Mouse (Mus musculus) erythroblast, adult 5-6 weeks (primary cell): Measurements from ENCODE around the gene Cyp27a1. TPM values are rescaled to one million over a fixed set of nuclear protein-coding genes. Genes with fewer than 3 reads are reported as not detected.

Experiments
- ATAC-seq: replicated peaks from 2 replicates; pipeline ENCODE4 v1.8.0; 2016; ENCODE audit warnings: moderate number of reproducible peaks, mild to moderate bottlenecking, moderate TSS enrichment, inconsistent platforms; ENCODE audit not compliant: poor library complexity, low FRiP score, severe bottlenecking
- total RNA-seq, 2 experiments: library from RNA; stranded (forward) in 1 of 2; stranded (reverse) in 1 of 2; fragments of 150-400 nt in 1 of 2; fragments of 200-764, 138-1000 nt in 1 of 2; gene quantifications; 2 replicates each; pipeline versions ENCODE4 v1.2.3 to v1.2.4; 2015 to 2017; ENCODE audit warnings: low replicate concordance in 2 of 2

Gene Cyp27a1
- 10.0 and 16.7 TPM in 2 replicates for total RNA-seq (2015; ENCODE audit: low replicate concordance)
- 5.1 and 6.7 TPM in 2 replicates for total RNA-seq (2017; ENCODE audit: low replicate concordance)

DNA sequence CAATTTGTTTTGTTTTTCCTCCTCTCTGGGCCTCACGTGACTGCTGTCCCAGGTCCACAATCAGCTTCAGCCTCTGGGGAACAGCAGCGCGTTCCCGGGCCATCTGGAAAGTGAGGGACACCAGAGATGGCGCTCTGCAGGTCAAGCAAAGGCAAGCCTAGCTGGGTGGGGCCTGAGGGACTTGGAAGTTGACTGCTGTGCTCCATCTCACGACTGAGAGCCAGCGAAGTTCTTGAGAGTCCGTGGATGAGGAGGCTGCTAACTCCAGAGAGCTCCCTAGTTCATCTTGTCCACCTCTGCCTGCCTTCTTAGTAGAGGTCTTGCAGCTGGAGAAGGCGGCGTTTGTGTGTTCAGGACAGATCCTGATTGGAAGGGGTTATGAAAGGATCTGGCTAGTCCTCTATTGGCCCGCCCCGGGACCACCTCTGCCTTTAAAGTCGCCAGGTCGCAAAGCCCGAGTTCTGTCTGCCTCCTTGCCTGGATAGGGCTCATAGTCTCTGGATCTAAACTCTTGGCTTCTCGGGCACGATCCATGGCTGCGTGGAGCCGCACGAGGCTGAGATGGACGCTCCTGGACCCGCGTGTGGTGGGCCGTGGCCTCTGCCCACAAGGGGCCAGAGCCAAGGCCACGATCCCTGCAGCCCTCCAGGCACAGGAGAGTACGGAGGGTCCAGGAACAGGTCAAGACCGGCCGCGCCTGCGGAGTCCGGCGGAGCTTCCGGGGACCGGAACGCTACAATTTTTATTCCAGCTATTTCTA, at the start of gene Cyp27a1:
Cyp27a1 (plus strand) TSS at position 476 of the 760 bp plus-strand sequence.
- ATAC-seq: no peak

- no peak for ATAC-seq
Measured at GRCm38 (mm10) chr1:74665153-74665552, 48.2 kb upstream of the Cyp27a1 start.

- ATAC-seq: no peak
Measured at GRCm38 (mm10) chr1:74668371-74668770, 45.0 kb upstream of the Cyp27a1 start.

DNA sequence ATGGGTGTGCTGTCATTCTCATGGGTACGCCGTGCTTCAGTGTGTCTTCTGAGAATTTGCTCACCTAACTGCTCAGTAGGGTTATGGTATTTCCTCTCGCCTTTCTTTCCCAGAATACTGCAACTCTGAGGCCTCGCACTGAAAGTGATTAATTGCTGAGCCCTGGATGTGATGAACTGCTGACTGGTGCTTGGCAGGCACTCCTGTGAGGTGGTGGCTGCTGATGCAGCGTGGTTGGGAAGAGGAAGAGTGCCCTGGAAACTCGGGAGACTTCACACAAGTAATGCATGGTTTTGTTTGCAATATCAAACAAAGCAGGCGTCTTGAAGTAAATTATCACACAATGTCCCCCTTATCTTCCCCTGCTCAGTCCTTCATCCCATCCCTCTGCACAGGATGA, 40.6 kb upstream of the Cyp27a1 start:
- ATAC-seq: no peak

- ATAC-seq: no peak
Measured at GRCm38 (mm10) chr1:74676863-74677262, 36.5 kb upstream of the Cyp27a1 start.

DNA sequence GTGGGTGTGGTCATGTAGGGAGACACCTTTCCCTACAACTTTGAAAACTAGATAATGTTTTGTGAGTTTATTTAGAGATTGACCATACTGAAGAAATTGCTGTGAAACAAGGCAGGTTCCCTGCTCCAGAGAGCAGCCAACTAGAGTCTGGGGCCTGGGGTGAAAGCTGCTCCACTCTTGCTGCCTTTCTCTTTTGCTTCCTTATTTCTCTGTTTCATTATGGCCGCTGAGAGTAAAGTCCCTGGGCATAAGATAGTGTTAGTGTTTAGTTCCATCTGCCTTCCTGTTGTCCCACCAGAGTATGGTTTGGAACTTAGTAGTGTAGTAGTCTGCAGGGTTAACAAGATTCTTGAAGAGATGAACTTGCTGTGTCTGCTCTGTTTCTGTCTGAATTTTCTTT, 35.5 kb upstream of the Cyp27a1 start:
- ATAC-seq: no peak

- ATAC-seq: no peak
Measured at GRCm38 (mm10) chr1:74687131-74687530, 26.2 kb upstream of the Cyp27a1 start.

DNA sequence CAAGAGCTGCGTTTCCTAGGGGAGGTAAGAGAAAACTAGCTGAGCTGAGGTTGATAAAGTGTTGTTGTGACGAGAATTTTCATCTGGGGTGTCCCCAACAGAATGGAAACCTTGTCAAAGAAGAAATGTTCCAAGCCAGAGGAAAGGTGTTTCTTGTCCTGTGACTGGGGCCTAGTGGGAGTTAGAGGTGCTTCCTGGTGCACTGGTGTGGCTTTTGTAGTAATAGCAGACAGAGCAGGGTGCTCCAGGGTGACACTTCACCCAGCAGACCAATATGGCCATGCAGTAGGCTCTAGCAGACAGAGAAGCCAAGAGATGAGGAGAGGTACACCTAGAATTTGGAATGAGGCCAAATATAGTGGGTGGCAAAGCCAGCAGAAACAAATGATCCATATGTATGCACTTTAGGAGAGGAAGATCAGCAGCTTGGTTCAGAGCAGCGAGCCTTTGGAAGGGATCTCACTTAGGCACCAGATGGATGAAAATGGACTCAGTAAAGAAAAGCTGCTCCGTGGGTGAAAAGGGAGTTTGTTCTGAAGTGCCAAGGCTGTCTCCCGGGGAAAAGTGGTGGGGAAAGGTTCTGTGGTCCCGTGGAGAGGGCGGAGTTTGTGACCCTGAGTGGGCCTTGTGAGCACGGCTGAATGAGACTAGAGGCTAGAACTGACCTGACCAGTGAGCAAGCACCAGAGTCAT, 19.3 kb upstream of the Cyp27a1 start:
- ATAC-seq: no peak

GRCm38 (mm10) chr1:74695836-74696235, 17.5 kb upstream of the Cyp27a1 start:
- no peak for ATAC-seq

- no peak for ATAC-seq
Measured at GRCm38 (mm10) chr1:74697416-74697815, 16.0 kb upstream of the Cyp27a1 start.

DNA sequence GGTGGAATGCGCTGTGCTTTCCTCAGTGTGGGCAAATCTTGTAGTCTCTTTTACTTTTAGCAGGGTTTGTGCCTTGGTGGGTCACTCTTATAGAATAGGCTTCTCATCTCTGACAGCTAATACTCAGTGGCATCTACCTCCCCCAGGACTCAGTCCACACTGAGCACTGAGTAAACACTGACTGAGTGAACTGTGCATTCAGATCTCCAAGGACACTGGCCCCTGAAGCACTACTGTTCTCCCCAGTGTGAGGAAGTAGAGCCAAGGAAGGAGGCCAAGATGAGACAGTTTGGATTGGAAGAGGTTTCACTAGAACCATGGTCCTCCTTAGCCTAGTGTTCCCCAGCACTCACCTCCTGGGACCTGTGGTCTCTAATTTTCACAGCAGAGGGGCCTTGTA, 15.0 kb upstream of the Cyp27a1 start:
- no peak for ATAC-seq

DNA sequence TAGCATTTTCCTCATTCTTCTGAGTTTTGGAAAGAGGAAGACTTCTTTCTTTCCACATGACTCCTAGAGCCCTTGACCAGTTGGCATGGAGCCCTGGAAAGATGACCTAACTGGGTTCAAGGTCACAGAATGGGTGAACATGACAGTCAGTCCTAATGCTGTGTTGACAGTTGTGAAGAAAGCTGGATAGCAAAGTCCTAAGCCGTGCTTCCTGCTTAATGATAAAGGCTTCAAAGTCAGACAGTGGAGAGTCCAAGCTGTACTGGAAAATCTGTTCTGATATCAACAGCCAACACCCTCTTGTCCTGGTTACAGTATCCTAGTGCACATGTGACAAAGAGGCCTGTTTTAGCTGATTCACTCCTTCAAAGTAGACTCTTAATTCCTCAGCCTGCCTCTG, 14.6 kb upstream of the Cyp27a1 start:
- ATAC-seq: no peak

GRCm38 (mm10) chr1:74702142-74702553, 11.2 kb upstream of the Cyp27a1 start:
- ATAC-seq: no peak

GRCm38 (mm10) chr1:74704156-74704555, 9.2 kb upstream of the Cyp27a1 start:
- no peak for ATAC-seq

DNA sequence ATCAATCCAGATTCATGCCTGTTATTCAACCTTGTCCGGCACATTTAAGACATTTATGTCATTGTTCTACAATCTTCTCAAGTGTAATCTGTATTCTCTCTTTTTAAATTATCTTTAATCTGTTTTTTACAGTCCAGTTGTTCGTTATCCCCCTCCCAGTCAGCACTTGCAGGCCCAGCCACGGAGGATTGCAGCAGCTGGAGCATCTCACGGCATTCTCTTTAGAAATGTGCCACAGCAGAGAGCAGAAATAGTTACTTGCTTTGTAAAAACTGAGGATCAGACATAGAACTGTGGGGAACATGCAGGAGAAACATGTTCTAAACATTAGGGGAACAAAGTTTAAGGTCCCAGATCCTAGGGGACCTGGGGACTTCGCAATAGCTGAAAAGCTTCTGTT, 8.4 kb upstream of the Cyp27a1 start:
- no peak for ATAC-seq

DNA sequence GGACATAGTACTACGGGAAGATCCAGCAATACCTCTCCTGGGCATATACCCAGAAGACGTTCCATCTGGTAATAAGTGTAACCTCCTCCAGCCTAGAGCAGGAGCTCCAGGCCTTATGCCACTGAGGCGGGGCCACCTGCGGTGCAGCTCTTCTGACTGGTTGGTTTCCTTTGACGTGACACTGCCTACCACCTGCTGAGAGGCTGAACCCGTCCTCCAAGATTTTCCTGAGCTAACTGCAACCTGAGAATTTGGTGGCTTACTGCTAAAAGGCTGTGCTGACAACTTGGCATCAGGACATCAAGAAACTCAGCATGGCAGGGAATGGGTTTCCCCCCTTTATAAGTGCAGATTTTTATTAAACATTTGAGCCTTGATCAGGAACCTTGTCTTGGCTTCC, 3.8 kb upstream of the Cyp27a1 start:
- ATAC-seq: no peak

GRCm38 (mm10) chr1:74712046-74712445, 1.3 kb upstream of the Cyp27a1 start:
- no peak for ATAC-seq

- no peak for ATAC-seq
Measured at GRCm38 (mm10) chr1:74712461-74713098, 794 bp upstream of the Cyp27a1 start.

DNA sequence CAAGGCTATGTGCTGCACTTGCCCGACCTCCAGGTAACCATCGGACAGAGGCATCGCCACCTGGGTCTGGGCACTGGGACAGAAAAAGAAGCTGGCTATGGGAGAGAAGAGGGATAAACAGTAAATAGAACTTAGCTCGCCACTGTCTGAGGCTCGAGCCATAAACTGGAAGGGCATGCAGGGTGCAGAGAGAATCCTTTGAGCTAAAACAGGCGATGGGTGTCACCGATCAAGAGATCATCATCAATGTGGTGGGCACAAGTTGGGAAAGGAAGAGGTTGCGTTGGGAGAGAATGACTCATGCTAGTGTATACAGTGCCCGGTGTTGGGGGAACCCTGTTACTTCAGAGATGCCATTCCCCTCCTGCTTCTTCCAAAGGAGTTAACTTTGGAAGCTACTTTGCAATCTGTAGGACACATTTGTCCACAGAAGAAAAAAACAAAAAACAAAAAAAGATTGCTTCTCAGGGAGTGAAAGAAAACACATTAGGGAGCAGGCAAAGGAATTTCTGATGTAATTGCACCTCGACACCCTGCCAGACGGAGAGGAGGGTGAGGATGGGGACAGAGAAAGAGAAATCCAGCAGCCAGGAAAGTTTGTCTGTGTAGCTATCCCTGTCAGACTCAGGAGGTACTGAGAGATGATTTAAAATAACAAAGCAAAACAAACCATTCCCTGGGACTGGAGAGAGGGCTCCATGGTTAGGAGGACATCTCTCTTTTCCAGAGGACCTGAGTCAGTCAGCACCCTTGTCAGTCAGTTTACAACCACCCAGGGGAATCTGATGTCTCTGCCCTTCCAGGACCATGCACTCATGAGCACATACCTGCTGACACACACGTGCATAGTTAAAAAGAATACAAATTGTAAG, 721 bp downstream of the Cyp27a1 start:
- no peak for ATAC-seq

GRCm38 (mm10) chr1:74714967-74715366, 1.6 kb downstream of the Cyp27a1 start:
- no peak for ATAC-seq
